Mouse (Mus musculus): Measurements from ENCODE around the gene Gm20481. TPM values are rescaled to one million over a fixed set of nuclear protein-coding genes. Genes with fewer than 3 reads are reported as not detected.
"Not testable (repeated sequence)": the region's sequence is repeated elsewhere in the genome, so short reads cannot be mapped to it uniquely, and the experiment has no call there.

Gm20481 gene
- polyA plus RNA-seq, 1 experiment from 2014 or later: not detected

DNA sequence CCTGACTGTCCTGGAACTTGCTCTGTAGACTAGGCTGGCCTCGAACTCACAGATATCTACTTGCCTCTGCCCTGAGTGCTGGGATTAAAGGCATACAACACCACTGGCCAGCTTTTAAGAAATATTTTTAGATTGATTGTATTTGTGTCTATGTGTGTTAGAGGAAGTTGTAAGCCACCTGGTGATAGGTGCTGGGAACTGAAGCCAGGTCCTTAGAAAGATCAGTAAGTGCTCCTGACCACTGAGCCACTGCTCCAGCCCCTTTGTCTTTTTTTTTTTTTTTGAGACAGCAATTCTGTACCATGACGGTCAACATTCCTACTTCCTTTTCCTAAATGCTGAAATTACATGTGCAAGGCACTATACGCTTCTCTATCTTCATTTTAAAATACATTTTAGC, 16.5 kb upstream of the Gm20481 start:
- Histone ChIP-seq H3K4me3 (replicated peaks) (peak overlapping the region; percentile 98; the same call in 1 of the 2 replicates), H3K27me3 (peaks cover 8% of the 10 kb centered on the region; the same call in 1 of the 2 replicates), H3K4me1 (peaks cover 18% of the 10 kb centered on the region), H3K9me3 (replicated peaks) (no peaks in the 10 kb centered on the region), H3K27ac (peak overlapping the region; percentile 93), H3K36me3 (peaks cover 22% of the 10 kb centered on the region), H3K4me2 (0 out of 2 replicates have a peak overlapping the region, but pooled peaks have one; percentile 82), H3K9ac (peak overlapping the region; percentile 91; the same call in 1 of the 2 replicates)
- no peak for ATAC-seq (replicated peaks; ENCODE audit: low FRiP score)
- 85% methylated on average over 3 of the region's 3 CpGs for WGBS

DNA sequence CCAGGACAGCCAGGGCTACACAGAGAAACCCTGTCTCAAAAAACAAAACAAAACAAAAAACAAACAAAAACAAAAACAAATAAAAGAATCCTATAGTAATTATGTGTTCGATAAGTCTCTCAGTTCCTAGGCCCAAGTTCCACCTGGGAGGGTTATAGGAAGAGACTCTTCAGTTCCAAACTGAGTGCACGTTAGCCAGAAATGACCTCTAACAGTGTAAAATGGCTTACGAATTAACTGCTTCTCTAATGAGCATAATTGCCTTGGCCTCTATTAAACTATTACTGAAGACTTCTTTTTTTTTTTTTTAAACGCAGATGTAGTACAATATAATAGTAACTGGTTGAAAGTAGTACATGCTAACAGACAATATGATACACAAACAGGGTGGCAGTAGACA, 15.8 kb upstream of the Gm20481 start:
- no peaks in the 10 kb centered on the region for H3K9me3 ChIP-seq (replicated peaks)
- H3K4me2 ChIP-seq: no peak overlapping the region
- H3K27ac ChIP-seq: no peak overlapping the region
- no peak overlapping the region for H3K9ac ChIP-seq
- peaks cover 8% of the 10 kb centered on the region; the same call in 1 of the 2 replicates for H3K27me3 ChIP-seq
- peaks cover 22% of the 10 kb centered on the region for H3K36me3 ChIP-seq
- WGBS: 81% methylated on average over 4 of the region's 4 CpGs
- H3K4me3 ChIP-seq (replicated peaks): no peak overlapping the region
- no peak for ATAC-seq (replicated peaks; ENCODE audit: low FRiP score)
- peaks cover 18% of the 10 kb centered on the region for H3K4me1 ChIP-seq

DNA sequence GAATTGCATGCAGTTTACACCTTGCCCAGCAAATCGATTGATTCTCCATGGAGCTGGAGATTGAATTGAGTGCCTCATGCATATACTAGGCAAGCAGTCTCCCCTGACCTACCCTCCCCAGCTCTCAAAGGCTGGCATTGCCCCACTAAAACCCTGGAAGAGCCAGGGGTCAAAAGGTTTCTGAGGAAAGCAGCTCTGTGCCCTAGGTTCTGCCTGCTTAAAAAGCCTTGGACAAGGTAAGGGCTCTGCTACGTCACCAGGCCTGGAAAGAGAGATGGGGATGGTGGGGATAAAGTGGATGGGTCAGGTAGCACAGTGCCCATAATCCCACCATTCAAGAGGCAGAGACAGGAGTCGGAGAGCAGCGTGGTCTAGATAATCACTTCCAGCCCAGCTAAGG, 14.9 kb upstream of the Gm20481 start:
- Histone ChIP-seq H3K4me3 (replicated peaks) (no peak overlapping the region), H3K9me3 (replicated peaks) (no peaks in the 10 kb centered on the region), H3K36me3 (peaks cover 16% of the 10 kb centered on the region), H3K27ac (no peak overlapping the region), H3K4me1 (peaks cover 22% of the 10 kb centered on the region), H3K27me3 (peaks cover 8% of the 10 kb centered on the region; the same call in 1 of the 2 replicates), H3K9ac (no peak overlapping the region), H3K4me2 (no peak overlapping the region)
- ATAC-seq (replicated peaks; ENCODE audit: low FRiP score): no peak
- 92% methylated on average over 4 of the region's 4 CpGs for WGBS

DNA sequence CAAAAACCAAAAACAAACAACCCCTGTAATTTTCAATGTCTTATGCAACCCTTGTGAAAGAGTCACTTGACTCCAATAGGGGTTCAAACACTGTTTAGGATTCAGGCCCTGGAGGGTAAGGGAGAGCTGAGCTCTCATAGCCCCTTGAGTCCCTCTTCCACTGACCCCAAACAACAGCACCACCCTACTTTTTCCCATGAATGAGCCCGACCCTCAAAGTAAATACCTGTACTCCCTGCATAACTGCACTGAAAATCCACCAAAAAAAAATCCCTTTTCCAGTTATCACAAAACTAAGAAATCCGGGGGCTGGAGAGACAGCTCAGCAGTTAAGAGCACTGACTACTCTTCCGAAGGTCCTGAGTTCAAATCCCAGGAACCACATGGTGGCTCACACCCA, 13.8 kb upstream of the Gm20481 start:
- ATAC-seq (replicated peaks; ENCODE audit: low FRiP score): no peak
- Histone ChIP-seq H3K9ac (no peak overlapping the region), H3K27ac (no peak overlapping the region), H3K9me3 (replicated peaks) (no peaks in the 10 kb centered on the region), H3K4me1 (peaks cover 22% of the 10 kb centered on the region), H3K4me2 (no peak overlapping the region), H3K27me3 (peaks cover 8% of the 10 kb centered on the region; the same call in 1 of the 2 replicates), H3K36me3 (peaks cover 5% of the 10 kb centered on the region), H3K4me3 (replicated peaks) (no peak overlapping the region)
- WGBS: 79% methylated on average over 3 of the region's 3 CpGs

DNA sequence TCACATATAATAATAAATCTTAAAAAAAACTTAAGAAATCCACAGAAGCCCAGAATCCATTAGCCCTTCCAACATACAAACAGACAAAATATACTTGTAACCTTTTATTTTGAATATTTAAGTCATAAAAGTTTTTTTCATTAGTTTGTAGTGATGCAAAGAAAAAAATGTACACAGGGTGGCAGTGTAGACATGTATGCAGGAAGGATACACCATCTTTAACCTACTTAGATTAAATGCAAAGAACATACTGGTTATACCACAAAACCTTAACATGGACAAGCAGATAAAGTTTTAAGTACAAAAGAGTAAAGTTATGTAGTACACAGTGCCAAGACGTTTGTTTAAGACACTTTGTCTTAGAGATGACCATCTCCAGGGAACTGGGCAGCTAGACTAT, 13.4 kb upstream of the Gm20481 start:
- Histone ChIP-seq H3K36me3 (peaks cover 2% of the 10 kb centered on the region), H3K27me3 (peaks cover 8% of the 10 kb centered on the region; the same call in 1 of the 2 replicates), H3K9ac (no peak overlapping the region), H3K27ac (no peak overlapping the region), H3K4me1 (peaks cover 17% of the 10 kb centered on the region), H3K4me2 (no peak overlapping the region), H3K9me3 (replicated peaks) (no peaks in the 10 kb centered on the region), H3K4me3 (replicated peaks) (no peak overlapping the region)
- ATAC-seq (replicated peaks; ENCODE audit: low FRiP score): no peak
- WGBS: 46% methylated on average over 1 of the region's 1 CpGs

DNA sequence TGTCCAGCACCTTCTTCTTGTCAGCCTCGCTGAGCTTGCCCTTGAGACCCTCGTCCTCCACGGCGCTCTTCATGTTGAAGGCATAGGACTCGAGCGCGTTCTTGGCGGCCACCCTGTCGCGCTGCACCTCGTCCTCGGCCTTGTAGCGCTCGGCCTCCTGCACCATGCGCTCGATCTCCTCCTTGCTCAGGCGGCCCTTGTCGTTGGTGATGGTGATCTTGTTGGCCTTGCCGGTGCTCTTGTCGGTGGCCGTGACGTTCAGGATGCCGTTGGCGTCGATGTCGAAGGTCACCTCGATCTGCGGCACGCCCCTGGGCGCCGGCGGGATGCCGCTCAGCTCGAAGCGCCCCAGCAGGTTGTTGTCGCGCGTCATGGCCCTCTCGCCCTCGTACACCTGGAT, 12.4 kb upstream of the Gm20481 start:
- not testable (repeated sequence) for H3K9ac ChIP-seq; H3K27ac ChIP-seq; ATAC-seq (replicated peaks; ENCODE audit: low FRiP score); H3K27me3 ChIP-seq; H3K9me3 ChIP-seq (replicated peaks); H3K4me3 ChIP-seq (replicated peaks); H3K36me3 ChIP-seq
- H3K4me2 ChIP-seq: peak overlapping the region; percentile 35
- WGBS: 16% methylated on average over 34 of the region's 40 CpGs
- peaks cover 25% of the 10 kb centered on the region for H3K4me1 ChIP-seq

DNA sequence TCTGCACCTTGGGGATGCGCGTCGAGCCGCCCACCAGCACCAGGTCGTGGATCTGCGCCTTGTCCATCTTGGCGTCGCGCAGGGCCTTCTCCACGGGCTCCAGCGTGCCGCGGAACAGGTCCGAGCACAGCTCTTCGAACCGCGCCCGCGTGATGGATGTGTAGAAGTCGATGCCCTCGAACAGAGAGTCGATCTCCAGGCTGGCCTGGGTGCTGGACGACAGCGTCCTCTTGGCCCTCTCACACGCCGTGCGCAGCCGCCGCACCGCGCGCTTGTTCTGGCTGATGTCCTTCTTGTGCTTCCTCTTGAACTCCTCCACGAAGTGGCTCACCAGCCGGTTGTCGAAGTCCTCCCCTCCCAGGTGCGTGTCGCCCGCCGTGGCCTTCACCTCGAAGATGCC, 11.7 kb upstream of the Gm20481 start:
- peaks cover 23% of the 10 kb centered on the region for H3K4me1 ChIP-seq
- H3K4me2 ChIP-seq; ATAC-seq (replicated peaks; ENCODE audit: low FRiP score); H3K27me3 ChIP-seq; H3K36me3 ChIP-seq; H3K9me3 ChIP-seq (replicated peaks); H3K27ac ChIP-seq; H3K4me3 ChIP-seq (replicated peaks); H3K9ac ChIP-seq: not testable (repeated sequence)
- WGBS: 29% methylated on average over 28 of the region's 40 CpGs

DNA sequence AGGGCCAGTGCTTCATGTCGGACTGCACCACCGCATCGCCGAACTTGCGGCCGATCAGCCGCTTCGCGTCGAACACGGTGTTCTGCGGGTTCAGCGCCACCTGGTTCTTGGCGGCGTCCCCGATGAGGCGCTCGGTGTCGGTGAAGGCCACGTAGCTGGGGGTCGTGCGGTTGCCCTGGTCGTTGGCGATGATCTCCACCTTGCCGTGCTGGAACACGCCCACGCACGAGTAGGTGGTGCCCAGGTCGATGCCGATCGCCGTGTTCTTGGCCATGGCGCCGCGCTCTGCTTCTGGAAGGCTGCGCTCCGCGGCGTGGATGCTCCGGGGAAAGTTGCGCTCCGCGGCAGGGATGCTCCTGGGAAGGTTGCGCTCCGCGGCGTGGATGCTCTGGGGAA, 11.0 kb upstream of the Gm20481 start:
- H3K27ac ChIP-seq; H3K36me3 ChIP-seq; H3K27me3 ChIP-seq; H3K9me3 ChIP-seq (replicated peaks): not testable (repeated sequence)
- Histone ChIP-seq H3K4me1 (peaks cover 20% of the 10 kb centered on the region), H3K4me2 (peak overlapping the region; percentile 78), H3K4me3 (replicated peaks) (peak overlapping the region; percentile 55), H3K9ac (0 out of 2 replicates have a peak overlapping the region, but pooled peaks have one; percentile 26)
- under 1% methylated on average over 27 of the region's 47 CpGs for WGBS
- peak; percentile 17 for ATAC-seq (replicated peaks; ENCODE audit: low FRiP score)

DNA sequence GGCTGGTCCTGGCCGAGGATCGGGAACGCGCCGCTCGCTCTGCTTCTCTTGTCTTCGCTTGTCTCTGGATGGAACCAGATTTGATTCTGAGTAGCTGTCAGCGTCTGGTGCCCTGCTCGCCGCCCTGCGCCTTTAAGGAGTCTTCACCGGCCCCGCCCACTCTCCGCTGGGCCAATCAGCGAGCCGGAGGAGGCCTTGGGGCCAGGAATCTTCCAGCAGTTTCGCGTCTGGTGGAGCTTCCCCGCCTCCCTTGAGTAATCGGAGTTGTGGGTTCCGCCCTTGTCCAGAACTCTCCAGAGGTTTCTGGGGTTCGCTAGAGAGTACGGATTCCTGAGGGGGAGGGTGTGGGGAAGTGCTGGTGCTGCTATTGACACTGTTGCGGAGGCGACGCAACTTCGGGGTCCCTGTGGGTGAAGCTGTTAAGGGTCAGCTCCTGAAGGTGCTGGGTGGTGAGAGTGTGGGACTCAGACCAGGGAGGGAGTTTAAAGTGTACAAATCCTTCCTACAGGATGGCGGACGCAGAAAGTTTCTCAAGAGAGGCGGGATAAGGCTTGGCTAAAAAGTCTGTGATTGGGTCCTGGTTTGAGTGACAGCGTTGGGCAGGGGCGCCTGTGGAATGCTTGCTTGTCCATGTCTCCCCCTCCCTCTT, 10.5 kb upstream of the Gm20481 start, which contains the start of gene Hspa1b:
TSS of gene Hspa1b (minus strand) at position 109 of the 649 bp plus-strand sequence.
- H3K27me3 ChIP-seq; H3K36me3 ChIP-seq; H3K9me3 ChIP-seq (replicated peaks): not testable (repeated sequence)
- peak within 1 kb of the TSS; percentile 55 for H3K4me3 ChIP-seq (replicated peaks)
- H3K4me1 ChIP-seq: peaks cover 21% of the 10 kb centered on the region
- WGBS: 0% methylated on average over 30 of the region's 32 CpGs
- peak within 1 kb of the TSS; percentile 78 for H3K4me2 ChIP-seq
- H3K27ac ChIP-seq: peak within 1 kb of the TSS; percentile 99
- peak; percentile 93 for ATAC-seq (replicated peaks; ENCODE audit: low FRiP score)
- peak within 1 kb of the TSS; percentile 61 for H3K9ac ChIP-seq

DNA sequence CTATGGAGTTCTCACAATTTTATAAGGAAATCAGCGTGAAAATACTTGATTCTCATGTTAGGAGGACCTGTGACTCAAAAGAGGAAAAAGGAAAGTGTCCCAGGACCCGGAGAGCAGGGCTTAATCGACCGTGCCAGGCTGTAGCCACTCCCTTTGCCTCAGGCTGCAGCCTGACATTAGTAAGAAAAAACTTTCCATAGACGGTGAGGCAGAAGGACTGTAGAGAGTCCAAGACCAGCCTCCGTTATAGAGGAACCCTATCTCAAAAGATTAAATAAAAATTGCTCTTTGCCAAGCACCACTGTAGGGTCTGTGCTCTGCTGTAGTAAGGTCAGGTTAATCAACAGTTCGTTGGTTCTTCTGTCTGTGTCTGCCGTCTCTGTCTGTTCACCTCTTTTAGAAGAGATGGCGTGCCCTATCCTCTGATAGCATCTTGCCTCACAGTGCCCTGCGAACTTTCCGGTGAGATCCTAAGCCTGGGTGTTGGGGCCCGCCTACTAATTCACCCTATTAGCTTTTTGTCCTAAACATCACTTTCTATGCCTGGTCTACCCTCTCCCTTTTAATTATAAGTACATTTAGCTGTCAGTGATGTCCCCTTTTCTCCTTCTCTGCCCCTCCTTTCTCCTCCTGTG, 9.7 kb upstream of the Gm20481 start:
- peak; percentile 53 for ATAC-seq (replicated peaks; ENCODE audit: low FRiP score)
- Histone ChIP-seq H3K27me3 (peaks cover 5% of the 10 kb centered on the region; the same call in 1 of the 2 replicates), H3K27ac (peak overlapping the region; percentile 99), H3K9ac (peak overlapping the region; percentile 61), H3K36me3 (no peaks in the 10 kb centered on the region), H3K4me2 (peak overlapping the region; percentile 78), H3K4me3 (replicated peaks) (peak overlapping the region; percentile 55), H3K4me1 (peaks cover 28% of the 10 kb centered on the region), H3K9me3 (replicated peaks) (no peaks in the 10 kb centered on the region)
- WGBS: 8% methylated on average over 12 of the region's 12 CpGs

DNA sequence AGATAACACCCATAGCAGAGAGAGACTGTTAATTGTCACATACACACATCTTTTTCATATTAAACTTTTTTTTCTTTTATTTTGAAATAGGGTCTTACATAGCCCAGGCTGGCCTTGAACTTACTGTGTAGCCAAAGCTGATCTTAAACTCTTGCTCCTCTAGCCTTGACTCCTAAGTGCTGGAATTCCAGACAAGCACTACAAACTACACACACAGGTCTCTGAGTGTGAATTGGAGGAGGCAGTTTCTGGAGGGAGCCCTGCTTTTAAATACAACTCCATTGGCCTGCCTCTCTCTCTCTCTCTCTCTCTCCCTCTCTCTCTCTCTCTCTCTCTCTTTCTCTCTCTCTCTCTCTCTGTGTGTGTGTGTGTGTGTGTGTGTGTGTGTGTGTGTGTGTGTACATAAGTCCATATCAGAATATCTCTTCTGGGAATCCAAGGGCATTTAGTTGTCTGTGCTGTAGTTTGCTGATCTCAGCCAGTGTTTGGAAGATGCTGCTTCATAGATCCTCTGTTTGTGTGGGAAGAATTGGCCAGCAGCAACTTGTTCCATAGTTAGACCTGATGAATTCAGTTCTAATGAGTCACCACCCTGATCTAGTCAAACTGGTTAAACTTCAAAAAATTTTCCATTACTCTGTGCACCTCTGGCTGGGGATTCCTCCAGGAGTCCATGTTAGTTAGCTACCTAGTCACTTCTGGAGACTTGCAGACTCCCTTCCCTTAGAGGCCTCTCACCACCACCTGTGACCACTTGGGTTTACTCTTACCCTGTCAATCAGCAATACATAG, 8.8 kb upstream of the Gm20481 start:
- H3K27me3 ChIP-seq: no peaks in the 10 kb centered on the region; the same call in 1 of the 2 replicates
- ATAC-seq (replicated peaks; ENCODE audit: low FRiP score): no peak
- H3K9me3 ChIP-seq (replicated peaks): no peaks in the 10 kb centered on the region
- no peak overlapping the region for H3K4me3 ChIP-seq (replicated peaks)
- no peak overlapping the region for H3K9ac ChIP-seq
- no peak overlapping the region for H3K4me2 ChIP-seq
- H3K36me3 ChIP-seq: no peaks in the 10 kb centered on the region
- peaks cover 34% of the 10 kb centered on the region for H3K4me1 ChIP-seq
- peak overlapping the region; percentile 99 for H3K27ac ChIP-seq

DNA sequence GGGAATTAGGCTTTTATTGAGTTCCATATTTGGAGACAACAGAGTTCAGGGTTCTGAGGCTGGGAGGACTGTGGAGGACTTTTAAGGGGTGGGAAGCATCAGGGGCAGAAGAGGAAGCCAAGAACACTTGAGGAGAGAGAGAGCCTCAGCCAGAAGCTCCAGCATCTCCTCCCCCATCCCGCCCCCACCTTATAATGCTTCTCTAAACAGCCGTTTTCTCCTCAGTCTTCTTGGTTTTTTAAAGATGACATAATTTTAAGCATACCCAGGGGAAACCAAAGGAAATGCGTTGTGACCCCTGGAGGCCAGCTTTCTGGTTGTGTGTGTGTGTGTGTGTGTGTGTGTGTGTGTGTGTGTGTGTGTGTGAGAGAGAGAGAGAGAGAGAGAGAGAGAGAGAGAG, 7.6 kb upstream of the Gm20481 start:
- Histone ChIP-seq H3K27ac (peak overlapping the region; percentile 99), H3K36me3 (no peaks in the 10 kb centered on the region)
- no peak for ATAC-seq (replicated peaks; ENCODE audit: low FRiP score)

More for the DNA sequence above, 7.6 kb upstream of the Gm20481 start:
- no peak overlapping the region for H3K4me3 ChIP-seq (replicated peaks)
- peaks cover 34% of the 10 kb centered on the region for H3K4me1 ChIP-seq
- no peaks in the 10 kb centered on the region for H3K27me3 ChIP-seq
- no peak overlapping the region for H3K9ac ChIP-seq
- H3K4me2 ChIP-seq: no peak overlapping the region
- WGBS: 18% methylated on average over 3 of the region's 3 CpGs
- no peaks in the 10 kb centered on the region for H3K9me3 ChIP-seq (replicated peaks)
